Mouse (Mus musculus) spleen, adult 2 months (tissue): ENCODE data around the gene Nmrk2.

Experiments
- CTCF ChIP-seq: fragments of 200-500 bp; IDR thresholded peaks from 2 replicates; pipeline ENCODE4 v1.5.1; 2011; ENCODE audit warnings: mild to moderate bottlenecking, inconsistent platforms; ENCODE audit not compliant: insufficient read depth, insufficient read length, insufficient replicate concordance; ENCODE audit errors: extremely low read depth
- POLR2A ChIP-seq: fragments of 200-500 bp; IDR thresholded peaks from 2 replicates; pipeline ENCODE4 v1.6.1; 2011; ENCODE audit warnings: low read depth, low read length, inconsistent platforms

DNA sequence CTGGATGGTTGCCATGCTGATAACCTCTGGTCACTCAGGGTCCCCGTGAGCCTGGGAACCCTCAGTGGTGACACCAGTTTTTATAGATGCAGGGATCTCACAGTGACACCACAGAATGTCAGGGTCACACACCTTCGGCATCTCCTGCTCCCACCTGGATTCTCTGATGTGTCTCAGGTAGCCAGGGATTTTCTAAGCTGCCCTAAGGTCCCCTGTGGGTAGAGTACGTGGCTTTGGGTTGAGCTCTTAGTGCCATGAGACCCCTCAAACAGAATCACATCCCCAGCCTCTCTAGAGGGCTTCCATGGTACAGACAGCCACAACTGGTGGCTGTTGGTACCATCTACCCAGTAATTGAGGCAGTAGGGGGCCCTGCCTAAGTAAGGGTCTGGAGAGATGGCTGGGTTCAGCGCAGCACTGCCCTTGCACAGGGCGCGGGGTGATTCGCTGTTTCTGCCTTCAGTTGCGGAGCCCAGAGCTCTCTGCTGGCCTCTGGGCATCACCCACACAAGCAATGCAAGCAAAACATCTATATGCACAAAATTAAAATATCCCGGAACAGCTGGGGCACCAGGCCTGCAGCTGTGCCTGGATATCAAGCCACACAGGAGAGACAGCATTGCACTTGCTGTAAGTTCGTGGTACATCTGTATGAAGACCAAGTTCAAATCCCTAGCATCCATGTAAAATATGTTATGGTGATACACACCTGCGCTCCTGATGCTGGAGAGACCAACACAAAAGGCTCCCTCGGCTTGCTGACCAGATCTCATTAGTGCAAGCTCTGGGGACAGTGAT lies 34.8 kb upstream of the Nmrk2 start:
- TF ChIP-seq POLR2A (no peak), CTCF (no peak)
